Mouse (Mus musculus) MEL-GATA-1-ER (cell line): ENCODE measurements around the gene Adamts7.

Experiments used
- DNase-seq: peaks from one replicate; pipeline ENCODE4 v3.0.0-alpha.2; 2012; ENCODE audit warnings: low read depth; ENCODE audit errors: extremely low read depth

Gene Adamts7

GRCm38 (mm10) chr9:90146869-90147268, 16.0 kb upstream of the Adamts7 start:
- DNase-seq, result no peak

- no peak for DNase-seq
These were observed 485 bp upstream of the Adamts7 start for GRCm38 (mm10) chr9:90162243-90162925.

GRCm38 (mm10) chr9:90163749-90164095, 853 bp downstream of the Adamts7 start:
- no peak for DNase-seq

GRCm38 (mm10) chr9:90164670-90165453, 2.0 kb downstream of the Adamts7 start:
- no peak for DNase-seq

GRCm38 (mm10) chr9:90165590-90165989, 2.7 kb downstream of the Adamts7 start:
- no peak for DNase-seq

- no peak for DNase-seq
These were observed 3.7 kb downstream of the Adamts7 start for GRCm38 (mm10) chr9:90166615-90167014.

- no peak for DNase-seq
These were observed 7.1 kb downstream of the Adamts7 start for GRCm38 (mm10) chr9:90169965-90170364.

GRCm38 (mm10) chr9:90171421-90171820, 8.6 kb downstream of the Adamts7 start:
- DNase-seq, result no peak

- DNase-seq, result peak; percentile 29
These were observed 9.9 kb downstream of the Adamts7 start for GRCm38 (mm10) chr9:90172528-90173321.

- DNase-seq, result no peak
These were observed 10.5 kb downstream of the Adamts7 start for GRCm38 (mm10) chr9:90173330-90173729.

- no peak for DNase-seq
These were observed 16.5 kb downstream of the Adamts7 start for GRCm38 (mm10) chr9:90179409-90179808.

- DNase-seq, result no peak
These were observed 19.0 kb downstream of the Adamts7 start for GRCm38 (mm10) chr9:90181656-90182388.

- no peak for DNase-seq
These were observed 20.0 kb downstream of the Adamts7 start for GRCm38 (mm10) chr9:90182636-90183421.

GRCm38 (mm10) chr9:90183550-90183949, 20.7 kb downstream of the Adamts7 start:
- no peak for DNase-seq

GRCm38 (mm10) chr9:90184116-90184515, 21.2 kb downstream of the Adamts7 start:
- DNase-seq, result no peak

GRCm38 (mm10) chr9:90185356-90185910, 22.6 kb downstream of the Adamts7 start:
- DNase-seq, result no peak

- DNase-seq, result no peak
These were observed 26.0 kb downstream of the Adamts7 start for GRCm38 (mm10) chr9:90188893-90189292.

GRCm38 (mm10) chr9:90189391-90189790, 26.5 kb downstream of the Adamts7 start:
- no peak for DNase-seq

- no peak for DNase-seq
These were observed 32.1 kb downstream of the Adamts7 start for GRCm38 (mm10) chr9:90195000-90195399.

- no peak for DNase-seq
These were observed 33.4 kb downstream of the Adamts7 start for GRCm38 (mm10) chr9:90196262-90196661.
